Mouse (Mus musculus) testis, postnatal 14 days (tissue): ENCODE data around the gene Rbms1.
A peak's percentile ranks its signal among the peaks of the same experiment; 100 is the strongest.

Experiments
- DNase-seq: peaks from one replicate; pipeline ENCODE4 v3.0.0; 2021; ENCODE audit warnings: low spot score

Rbms1 gene

DNA sequence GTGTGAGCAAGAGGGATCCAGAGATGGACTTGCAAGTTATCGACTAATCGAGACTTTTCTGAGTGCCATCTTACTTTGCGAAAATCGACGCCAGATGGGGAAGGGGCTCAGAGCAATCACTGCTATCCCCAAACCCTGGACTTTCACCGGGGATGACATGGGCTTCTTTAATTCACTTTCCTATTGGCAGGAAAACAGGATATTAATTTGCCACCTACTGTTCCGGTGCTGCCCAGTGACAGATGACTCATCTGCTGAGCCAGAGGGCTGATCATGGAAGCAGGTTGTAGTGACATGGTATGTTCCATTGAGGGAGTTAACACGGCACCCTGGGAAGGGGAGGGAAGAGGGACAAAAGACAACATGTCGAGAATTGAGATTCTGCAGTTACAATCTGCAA, 206.8 kb downstream of the Rbms1 start:
- DNase-seq, result no peak

DNA sequence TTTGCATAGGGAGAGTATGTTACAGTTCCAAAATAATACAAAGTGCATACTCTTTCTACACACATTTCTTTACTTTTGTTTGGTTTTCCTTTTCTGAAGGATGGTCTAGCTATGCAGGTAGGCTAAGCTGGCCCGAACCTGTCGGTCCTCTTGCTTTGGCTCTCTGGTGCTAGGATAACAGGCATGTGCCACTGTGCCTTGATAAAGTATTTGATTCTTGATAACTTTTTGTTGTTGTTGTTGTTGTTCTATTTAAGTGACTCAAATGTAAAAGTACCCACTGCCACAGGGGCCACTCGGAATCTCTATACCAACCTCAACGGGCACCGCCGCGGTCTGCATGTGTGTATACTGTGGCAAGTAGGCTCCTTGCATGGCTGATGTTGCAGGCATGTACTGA, 207.9 kb downstream of the Rbms1 start:
- no peak for DNase-seq

DNA sequence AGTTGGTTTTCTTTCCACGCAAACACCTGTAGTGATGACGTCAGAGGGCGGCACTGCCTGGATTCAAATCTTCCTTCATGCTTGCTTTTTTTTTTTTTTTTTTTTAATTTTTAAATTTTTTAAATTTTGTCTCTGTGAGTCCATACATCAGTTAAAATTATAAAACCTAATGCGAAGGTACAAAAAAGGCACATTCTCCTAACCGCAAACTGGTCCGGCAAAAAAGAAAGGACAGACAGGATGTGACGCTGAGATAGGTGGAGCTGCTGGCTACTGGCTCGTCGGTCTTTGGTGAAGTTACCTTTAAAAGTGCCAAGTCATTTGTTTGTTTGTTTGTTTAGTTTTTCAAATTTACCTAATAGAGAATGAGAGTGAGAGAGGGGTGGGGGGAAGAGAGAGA, 211.7 kb downstream of the Rbms1 start:
- no peak for DNase-seq

DNA sequence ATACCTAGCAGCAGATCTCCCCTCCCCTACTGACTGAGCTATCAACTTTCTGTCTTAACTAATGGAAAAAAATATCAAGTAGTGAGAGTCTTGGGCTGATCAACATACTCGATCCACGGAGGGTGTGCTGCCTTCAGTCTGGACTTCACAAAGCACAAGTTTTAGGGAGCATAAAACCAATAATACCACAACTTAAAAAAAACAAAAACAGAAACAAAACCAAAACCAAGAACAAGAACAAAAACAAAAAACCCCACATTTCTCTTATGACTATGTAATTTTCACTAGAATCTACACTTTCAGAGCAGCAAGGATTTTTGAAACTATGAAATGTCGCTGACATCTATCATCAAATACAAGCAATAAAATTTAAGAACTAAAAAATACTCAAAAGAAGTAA, 212.4 kb downstream of the Rbms1 start:
- no peak for DNase-seq

DNA sequence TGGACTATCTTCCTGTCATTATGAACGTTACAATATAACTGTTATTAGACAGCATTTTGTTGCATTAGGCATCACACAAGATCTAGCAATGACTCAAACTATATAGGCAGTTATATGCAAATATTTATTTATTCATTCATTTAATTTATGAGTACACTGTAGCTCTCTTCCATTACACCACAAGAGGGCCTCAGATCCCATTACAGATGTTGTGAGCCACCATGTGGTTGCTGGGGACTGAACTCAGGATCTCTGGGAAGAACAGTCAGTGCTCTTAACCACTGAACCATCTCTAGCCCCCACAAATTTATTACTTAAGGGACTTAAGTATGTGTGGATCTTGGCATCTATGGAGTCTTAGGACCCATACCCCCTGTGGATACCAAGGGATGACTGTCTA, 214.4 kb downstream of the Rbms1 start:
- no peak for DNase-seq

DNA sequence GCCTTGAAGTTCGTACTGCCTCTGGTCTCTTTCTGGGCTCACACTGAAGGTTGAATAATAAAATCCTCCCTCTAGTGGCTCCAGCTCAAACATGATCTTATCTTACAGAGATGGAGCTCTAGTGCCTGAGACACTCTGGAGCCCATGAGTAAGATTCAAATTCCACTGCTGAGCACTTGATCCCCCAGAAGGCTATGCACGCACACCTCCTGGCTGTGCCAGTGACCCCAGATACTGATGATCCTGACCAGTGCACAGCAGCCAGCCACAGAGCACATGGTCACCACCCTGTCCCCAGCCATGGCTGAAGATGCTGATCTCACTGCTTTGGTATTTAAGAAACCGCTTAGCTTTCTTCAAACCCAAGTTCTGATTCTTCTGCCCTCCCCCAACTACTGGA, 215.4 kb downstream of the Rbms1 start:
- DNase-seq, result no peak

DNA sequence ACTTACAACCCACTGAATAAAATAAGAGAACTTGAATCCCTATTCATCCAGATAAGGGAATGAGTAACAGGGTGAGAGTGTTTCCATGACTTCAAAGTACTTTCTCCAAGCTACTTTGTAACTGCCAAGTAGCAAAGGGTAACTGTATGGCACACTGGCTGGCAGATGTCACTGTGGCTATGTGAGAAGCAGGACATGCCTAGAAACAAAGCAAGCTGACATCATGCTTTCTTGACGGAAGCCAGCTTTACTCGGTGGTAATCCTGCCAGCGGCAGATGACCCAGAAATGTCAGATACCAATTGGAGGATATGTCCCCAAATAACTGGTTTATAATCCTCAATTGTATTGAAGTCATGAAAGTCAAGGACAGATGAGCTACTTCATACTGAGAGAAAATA, 218.3 kb downstream of the Rbms1 start:
- DNase-seq, result no peak

DNA sequence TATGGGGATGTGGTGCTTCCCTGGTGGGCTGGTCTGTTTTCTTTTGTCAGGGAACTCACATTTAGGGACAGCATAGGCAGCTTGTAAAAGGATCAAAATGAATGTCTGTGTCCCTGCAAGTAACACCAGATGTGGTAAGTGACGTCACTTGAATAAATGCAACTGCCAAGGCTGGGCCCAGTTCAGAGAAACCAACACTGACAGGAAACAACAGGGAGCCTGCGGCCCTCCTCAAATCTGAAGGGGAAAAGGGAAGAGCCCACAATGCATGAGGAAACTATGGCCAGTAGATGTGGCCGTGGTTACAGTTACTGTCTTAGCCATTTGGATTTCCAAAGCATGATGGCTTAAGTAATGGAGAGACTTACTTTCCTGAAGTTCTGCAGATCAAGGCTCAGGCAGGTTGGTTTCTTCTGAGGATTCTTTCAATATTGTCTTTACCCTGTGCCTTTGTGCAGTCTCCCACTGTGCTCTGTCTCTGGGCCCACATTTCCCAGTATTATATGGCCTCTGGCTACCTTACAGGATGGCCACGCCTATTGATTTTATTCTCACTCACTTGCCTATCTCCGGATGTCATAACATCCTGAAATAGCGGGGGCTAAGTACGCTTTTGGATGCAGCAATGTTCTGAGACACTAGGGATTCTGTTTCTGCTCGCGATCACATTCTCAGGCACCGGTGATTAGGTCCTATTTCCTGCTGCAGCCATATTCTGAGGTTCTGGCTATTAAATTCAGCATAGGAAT, 223.4 kb downstream of the Rbms1 start:
- DNase-seq, result no peak

DNA sequence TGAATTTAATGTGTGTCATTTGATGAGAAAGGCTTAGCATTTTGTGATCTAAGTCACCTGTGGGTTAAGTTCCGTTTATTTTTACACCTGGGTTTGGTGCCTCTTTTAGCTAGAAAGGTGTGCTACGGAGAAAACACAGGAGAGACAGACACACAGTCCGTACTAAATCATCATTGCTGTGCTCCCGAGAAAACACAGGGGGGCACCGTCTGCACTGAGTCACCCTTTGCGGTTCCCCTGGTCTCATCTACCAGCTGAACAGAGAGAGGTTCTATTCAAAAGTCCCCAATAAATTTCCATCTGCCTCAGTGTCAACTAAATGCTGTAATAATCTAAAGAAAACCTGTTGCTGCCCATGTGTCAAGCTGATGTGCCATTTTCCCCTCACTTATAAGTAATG, 232.1 kb downstream of the Rbms1 start:
- no peak for DNase-seq

DNA sequence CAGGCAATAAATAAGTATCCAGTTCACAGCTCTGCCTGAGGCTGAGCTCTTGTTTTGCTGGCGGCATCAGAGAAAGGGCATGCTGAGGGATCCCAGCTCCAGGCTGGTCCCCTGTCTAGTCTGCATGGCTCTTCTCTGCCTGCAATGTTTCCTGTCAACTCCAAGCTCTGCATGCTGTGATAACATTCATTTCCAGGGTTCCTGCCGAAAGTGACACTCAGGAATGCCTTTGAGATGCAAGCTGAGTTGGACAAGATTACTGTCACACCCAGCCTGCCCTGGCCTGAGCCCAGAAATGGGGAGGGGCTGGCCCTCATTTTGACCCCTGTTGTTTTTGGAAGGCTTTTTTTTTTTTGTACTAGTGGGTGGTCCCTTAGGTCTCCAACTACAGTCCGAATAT, 233.0 kb downstream of the Rbms1 start:
- DNase-seq, result no peak

DNA sequence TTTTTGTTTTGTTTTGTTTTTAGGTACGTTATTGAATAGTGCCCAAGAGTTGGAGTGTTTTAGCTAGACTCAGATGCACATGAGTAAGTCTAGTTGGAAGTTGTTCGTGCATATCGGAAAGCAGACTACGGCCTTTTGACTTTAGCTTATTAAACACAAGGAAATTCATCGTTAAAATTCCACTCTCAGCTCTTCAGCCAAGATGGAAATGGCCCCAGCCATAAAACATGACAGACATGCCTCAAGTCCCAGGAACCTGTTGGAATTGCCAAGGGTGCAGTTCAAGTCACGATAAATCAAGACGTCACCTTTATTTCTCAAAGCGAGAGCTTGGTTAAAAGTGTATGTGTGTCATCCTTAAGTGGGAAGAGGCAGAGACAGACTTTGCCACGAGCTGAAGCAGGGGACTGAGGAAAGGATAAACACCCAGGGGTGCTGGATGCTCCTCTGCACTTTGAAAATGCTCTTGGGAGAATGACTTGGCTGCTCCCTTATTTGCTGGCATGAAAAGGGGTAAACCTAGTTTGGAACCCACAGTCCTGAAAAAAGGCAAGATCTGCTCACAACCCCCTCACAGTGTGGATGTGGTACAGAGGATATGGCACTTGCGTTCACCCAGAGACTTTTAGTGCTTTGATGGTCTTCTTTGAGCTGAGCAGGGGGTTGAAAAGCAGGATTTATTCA, 233.9 kb downstream of the Rbms1 start:
- no peak for DNase-seq

DNA sequence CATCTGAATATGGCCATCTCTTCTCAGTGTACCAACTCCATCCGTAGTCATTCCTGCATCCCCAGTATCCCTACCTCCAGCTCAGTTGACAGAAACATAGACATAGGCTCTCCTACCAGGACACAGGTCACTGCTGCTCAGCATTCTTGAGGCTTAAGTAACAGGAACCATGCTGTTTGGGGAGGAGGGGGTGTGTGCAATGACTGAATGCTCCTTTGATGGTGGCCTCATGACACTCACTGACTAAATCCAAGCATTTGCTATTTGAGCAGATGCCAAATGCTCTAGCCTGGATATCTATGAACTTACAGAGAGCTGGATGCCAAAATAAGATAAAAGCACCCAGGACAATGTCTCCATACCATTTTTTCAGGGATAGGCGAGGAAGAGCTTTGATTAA, 238.3 kb downstream of the Rbms1 start:
- no peak for DNase-seq

DNA sequence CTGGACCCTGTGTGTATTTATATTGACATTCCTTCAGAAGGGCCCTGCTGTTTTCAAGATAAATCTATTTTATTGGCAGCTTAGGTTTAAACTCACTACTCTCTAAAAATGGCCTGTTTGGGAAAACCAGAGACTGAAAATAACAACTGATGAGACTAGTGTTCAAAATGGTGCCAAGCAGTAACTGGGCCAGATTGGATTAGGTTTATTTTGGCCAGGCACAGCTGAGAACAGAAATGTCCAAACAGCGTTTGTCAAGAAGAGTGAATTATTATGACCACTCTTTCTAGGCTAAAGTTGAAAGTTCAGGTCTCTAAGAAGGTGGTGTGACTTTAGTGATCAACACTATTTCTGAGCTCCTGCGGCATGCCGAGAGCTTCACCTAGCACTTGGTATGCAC, 240.0 kb downstream of the Rbms1 start:
- DNase-seq, result no peak

DNA sequence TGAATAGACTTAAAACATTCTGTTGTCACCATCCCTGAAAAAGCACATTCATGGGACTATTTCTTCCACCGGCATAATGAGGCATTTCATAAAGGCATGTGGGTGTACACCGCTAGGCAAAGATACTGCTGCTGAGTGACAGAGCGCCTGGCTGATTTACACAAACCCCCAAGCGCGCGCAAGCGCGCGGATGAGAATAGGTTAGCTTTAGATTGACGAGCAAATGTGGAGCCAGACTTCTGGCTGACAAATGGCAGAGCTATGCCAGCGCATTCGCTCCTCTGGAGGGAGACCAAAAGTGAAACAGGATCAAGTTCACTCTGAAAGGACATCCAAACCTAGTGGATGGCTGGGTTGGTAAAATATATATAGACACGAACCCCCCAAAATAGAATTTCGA, 240.5 kb downstream of the Rbms1 start, which contains the start of gene Itgb6:
Itgb6 (minus strand) TSS at position 130 of the 400 bp plus-strand sequence.
- DNase-seq, result no peak

DNA sequence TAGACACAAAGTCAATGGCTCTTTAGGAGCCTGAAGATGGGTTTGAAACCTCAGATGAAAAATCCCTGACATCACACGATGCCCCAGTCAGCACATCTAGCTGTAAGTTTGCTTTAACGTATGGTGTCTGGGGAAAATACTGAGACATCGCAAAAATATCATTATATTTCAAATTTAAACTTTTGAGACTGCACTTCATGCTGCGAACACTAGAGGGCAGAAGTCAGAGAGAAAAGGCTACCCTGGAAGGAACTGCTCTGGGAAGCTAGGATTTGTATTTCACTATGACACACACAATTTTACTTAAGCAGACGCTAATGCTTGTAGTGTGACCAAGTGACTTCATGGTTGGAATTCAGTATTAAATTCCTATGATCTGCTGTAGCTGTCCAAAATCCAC, 242.1 kb downstream of the Rbms1 start:
- no peak for DNase-seq

DNA sequence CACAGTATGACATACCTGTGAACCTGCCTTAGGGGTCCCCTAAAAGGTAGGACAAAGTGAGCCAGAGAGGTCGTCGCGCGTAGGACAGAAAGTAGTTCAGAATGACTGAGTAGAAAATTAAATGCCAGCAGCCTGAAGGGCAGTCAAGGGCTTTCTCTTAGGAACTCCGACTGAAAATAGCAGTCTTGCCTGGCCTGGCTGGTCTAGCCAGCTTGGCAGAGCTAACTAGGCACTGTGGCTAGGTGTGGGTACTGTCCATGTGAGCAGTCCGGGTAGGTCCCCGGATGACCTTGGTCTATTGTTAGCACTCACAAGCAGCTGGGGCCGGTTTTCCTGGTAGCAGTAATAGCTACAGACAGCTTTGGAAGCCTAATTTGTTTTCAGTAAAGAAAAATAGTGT, 242.8 kb downstream of the Rbms1 start:
- no peak for DNase-seq

DNA sequence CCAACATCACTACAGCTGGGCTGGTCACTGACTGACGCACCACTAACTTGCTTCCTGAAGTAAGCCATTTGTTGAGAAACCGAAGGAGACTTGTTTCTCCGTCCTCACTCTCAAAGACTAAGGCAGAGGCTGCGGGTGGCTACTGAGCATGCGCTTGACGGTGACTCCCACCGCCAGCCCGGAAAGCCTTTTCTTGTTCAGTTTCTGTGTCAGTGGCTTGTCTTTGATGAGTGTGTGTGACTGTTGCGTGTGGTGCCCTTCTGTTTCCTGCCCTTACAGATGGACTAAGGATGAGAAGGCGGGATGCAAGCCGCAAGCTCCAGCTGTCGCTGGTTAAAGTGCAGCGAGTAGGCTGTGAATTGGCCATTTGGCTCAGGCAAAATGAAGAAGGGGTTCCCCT, 245.6 kb downstream of the Rbms1 start:
- DNase-seq, result no peak

DNA sequence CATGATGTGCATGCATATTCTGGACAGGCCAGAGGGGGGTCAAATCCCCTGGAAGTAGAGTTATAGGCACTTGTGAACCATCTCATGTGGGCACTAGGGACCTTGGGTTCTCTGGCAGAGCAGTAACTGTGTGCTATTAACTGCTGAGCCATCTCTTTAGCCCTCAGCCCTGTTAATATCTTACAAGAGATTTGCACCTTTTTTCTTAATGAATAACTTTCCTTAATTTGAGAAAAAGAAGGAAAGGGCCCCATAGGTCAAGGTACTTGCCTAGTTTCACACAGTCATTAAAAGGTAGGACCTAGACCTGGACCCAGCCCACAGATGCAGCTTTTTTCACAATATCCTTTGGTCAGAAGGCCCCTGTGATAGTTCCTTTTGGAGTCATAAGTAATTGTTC, 246.4 kb downstream of the Rbms1 start:
- DNase-seq, result no peak

DNA sequence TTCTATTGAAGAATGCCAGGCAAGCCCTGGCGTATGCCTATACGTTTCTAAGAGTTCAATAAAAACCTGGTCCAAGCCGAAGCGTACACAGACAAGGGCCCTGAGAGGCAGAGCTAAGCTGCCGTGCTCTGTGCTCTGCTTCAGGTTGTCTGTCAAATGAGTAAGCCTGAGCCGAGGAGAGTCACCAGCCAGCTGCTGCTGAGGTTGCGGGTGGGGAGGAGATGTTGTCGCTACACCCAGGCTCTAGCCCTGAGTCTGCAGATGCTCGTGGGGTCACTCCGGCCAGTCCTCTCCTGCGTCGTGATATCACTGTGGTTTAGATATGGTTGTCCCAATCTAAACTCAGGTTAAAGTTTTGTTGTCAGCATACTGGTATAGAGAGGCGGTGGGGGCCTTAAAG, 247.2 kb downstream of the Rbms1 start:
- no peak for DNase-seq

DNA sequence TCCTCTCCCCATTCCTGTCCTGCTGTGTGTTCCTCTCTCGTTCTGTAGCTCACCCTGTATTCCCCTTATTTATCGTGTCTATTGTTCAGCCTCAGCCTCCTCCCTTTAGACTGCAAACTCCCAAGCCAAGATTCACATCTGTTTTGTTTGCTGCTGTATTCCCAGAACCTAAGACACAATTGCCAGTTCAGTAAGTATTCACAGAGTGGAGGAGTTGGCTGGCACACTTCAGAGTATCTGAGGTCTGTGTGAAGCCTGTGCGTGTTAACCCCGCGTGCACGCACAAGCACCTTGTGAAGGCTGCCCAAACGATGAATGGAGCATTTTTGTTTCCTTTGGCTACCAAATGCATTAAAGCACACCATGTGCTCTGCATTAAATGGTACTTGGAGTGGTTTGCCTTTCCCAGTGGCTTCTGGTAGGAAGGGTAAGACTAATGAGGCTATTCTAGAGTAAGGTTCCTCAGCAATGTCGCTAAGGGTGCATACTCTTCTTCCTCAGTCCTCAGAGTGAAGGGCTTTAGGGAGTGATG, 248.0 kb downstream of the Rbms1 start:
- no peak for DNase-seq

DNA sequence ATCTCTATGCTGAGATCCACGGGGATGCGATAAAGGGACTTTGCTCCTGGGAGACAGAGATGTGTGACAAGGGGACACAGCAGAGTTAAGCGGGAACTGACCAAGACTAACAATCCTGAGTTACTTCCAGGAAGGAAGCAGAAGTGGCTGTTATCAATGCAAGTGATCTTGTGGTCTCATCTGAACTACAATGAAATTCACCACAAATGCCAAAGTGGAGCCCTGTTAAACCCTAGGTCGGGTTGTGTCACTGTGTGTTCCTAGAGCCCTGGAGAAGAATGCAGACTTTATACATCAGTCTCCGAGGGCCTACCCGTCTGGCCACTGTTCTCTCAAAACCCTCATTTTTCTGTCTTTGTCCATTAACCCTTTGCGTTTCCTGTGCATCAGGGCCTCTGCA, 248.5 kb downstream of the Rbms1 start:
- DNase-seq, result no peak

DNA sequence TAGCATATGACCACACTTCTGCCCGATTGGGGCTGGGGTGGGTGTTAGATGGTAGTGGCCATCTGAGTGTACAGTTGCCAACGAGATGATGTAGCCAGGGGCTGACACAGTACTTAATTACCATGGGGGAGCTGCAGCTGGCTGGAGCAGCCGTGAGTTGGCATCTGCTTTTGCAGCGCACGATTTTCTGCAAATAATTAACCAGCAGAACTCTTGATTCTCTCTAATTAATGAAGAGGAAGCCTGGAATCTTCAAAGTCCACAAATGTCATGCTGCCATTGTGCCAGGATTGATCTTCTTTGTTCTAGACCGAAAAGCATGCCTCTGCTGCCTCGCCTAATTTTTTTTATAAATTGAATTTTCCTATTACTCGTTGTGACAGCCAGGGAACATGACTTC, 249.1 kb downstream of the Rbms1 start:
- DNase-seq, result no peak

DNA sequence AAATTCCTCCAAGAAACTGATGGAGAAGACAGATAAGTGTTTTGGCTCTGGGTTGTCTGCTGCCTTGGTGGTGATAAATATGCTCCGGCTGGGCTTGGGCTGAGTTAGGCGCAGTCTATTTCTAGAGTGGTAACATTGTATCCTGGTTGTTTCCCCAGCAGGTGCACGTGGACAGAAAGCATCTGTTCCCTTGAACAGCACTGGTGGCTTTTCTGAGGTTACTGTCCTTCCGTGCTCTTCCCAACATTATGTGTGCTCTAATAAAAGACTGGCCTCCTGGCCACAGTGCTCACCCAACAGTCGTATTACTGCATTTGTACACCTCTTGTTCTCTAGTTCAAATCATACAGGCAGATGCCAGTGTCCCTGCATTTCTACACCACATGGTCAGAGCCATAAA, 250.1 kb downstream of the Rbms1 start:
- DNase-seq, result peak; percentile 52

DNA sequence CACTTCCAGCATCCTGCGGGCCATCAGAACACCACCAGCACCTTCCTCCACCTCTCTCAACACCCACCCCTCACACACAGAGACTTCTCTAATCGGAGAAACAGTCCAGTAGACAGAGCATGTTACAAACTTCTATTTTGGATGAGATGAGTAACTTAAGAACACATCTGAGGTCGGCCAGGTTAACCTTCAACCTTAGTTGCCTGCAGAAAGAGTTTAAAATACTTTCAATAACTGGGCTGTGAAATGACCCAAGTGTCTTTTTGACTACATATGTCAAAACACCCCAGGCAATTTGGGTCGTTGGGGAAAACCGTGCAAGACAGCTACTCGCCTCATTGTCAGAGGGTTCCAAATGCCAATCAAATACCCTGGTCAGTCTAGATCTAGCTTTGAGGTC, 250.5 kb downstream of the Rbms1 start:
- DNase-seq, result no peak
